Mouse (Mus musculus): ENCODE data around the gene Sptan1. TPM values are rescaled to one million over a fixed set of nuclear protein-coding genes. Genes with fewer than 3 reads are reported as not detected.

Gene Sptan1
- total and polyA plus RNA-seq, 3 experiments = 73.8 to 113 (median 88.0) TPM

- DNase-seq (ENCODE audit: extremely low read depth) = no peak
- dilution Hi-C loops (cut with MboI; ENCODE audit: extremely low pct_ligation_motif_present, extremely low pct_unique_long_range_greater_than_20kb, low sequenced_read_pairs) (no loop called here), in situ Hi-C loops (cut with MboI; ENCODE audit: low pct_ligation_motif_present, low pct_unique_long_range_greater_than_20kb, low sequenced_read_pairs) (no loop called here)
- peak overlapping the region; percentile 68 for H3K9ac ChIP-seq (ENCODE audit: insufficient read depth, low read depth)
- peak overlapping the region; percentile 79 to 91 (median 79) for H3K4me3 ChIP-seq (replicated peaks in 1 of 3; ENCODE audit: low read depth in 2 of 3, low read length in 2 of 3, poor library complexity in 1 of 3)
- H3K79me2 ChIP-seq (replicated peaks; ENCODE audit: control insufficient read depth, extremely low read depth, insufficient read depth, poor library complexity, severe bottlenecking) = peaks cover 61% of the 10 kb centered on the region
- H3K27ac ChIP-seq (ENCODE audit: insufficient read depth, low read depth) = peak overlapping the region; percentile 53; the same call in 1 of the 2 replicates
- TF ChIP-seq RCOR1 (conservative IDR thresholded peaks at IDR 0.05; ENCODE audit: low read depth, low read length) (no peak), MYC (IDR thresholded peaks at IDR 0.05; ENCODE audit: low read depth, low read length) (no peak), NELFE (IDR thresholded peaks at IDR 0.05; ENCODE audit: low read depth, low read length) (no peak), KAT2A (IDR thresholded peaks at IDR 0.05; ENCODE audit: insufficient replicate concordance, low read length) (no peak), ZKSCAN1 (IDR thresholded peaks at IDR 0.05; ENCODE audit: borderline replicate concordance, low read depth, low read length) (no peak)
- no peaks in the 10 kb centered on the region for H3K9me3 ChIP-seq (replicated peaks; ENCODE audit: low read length)
- H3K4me1 ChIP-seq (ENCODE audit: control insufficient read depth in 1 of 2, insufficient read depth in 2 of 2) = peaks cover 6 to 15% of the 10 kb centered on the region in 2 experiments; a peak in 3 of 4 replicates
- no peaks in the 10 kb centered on the region for H3K27me3 ChIP-seq (replicated peaks)
- H3K36me3 ChIP-seq (replicated peaks in 1 of 2; ENCODE audit: control insufficient read depth in 1 of 2, insufficient read depth in 1 of 2, low read length in 1 of 2) = peaks cover 3 to 14% of the 10 kb centered on the region in 2 experiments
- peak overlapping the region; percentile 88 for H3K4me2 ChIP-seq (ENCODE audit: insufficient read depth, low read depth, poor library complexity, severe bottlenecking)
Measured at GRCm38 (mm10) chr2:30063791-30064190, 98.4 kb downstream of the Sptan1 start.

GRCm38 (mm10) chr2:30064298-30064697 lies 98.9 kb downstream of the Sptan1 start:
- Histone ChIP-seq H3K27ac (ENCODE audit: insufficient read depth, low read depth) (no peak overlapping the region), H3K79me2 (replicated peaks; ENCODE audit: control insufficient read depth, extremely low read depth, insufficient read depth, poor library complexity, severe bottlenecking) (peaks cover 66% of the 10 kb centered on the region), H3K9ac (ENCODE audit: insufficient read depth, low read depth) (peak overlapping the region; percentile 68), H3K4me3 (replicated peaks in 1 of 3; ENCODE audit: low read depth in 2 of 3, low read length in 2 of 3, poor library complexity in 1 of 3) (peak overlapping the region; percentile 40 to 91 (median 79)), H3K9me3 (replicated peaks; ENCODE audit: low read length) (no peaks in the 10 kb centered on the region), H3K4me1 (ENCODE audit: control insufficient read depth in 1 of 2, insufficient read depth in 2 of 2) (peaks cover 6 to 20% of the 10 kb centered on the region in 2 experiments; a peak in 3 of 4 replicates), H3K27me3 (replicated peaks) (no peaks in the 10 kb centered on the region), H3K4me2 (ENCODE audit: insufficient read depth, low read depth, poor library complexity, severe bottlenecking) (peak overlapping the region; percentile 88), H3K36me3 (replicated peaks in 1 of 2; ENCODE audit: control insufficient read depth in 1 of 2, insufficient read depth in 1 of 2, low read length in 1 of 2) (peaks cover 8 to 19% of the 10 kb centered on the region in 2 experiments)
- dilution Hi-C loops (cut with MboI; ENCODE audit: extremely low pct_ligation_motif_present, extremely low pct_unique_long_range_greater_than_20kb, low sequenced_read_pairs) (no loop called here), in situ Hi-C loops (cut with MboI; ENCODE audit: low pct_ligation_motif_present, low pct_unique_long_range_greater_than_20kb, low sequenced_read_pairs) (no loop called here)
- DNase-seq (ENCODE audit: extremely low read depth) = no peak
- no peak for TF ChIP-seq JUN (IDR thresholded peaks at IDR 0.05; ENCODE audit: insufficient read depth, low read depth, low read length)
- TF ChIP-seq KAT2A (IDR thresholded peaks at IDR 0.05; ENCODE audit: insufficient replicate concordance, low read length) = no peak
- peak; percentile 40; the same call in 1 of the 2 replicates for TF ChIP-seq MXI1 (IDR thresholded peaks at IDR 0.05; ENCODE audit: low read depth, low read length)
- no peak for TF ChIP-seq SMC3 (IDR thresholded peaks at IDR 0.05; ENCODE audit: low read depth, low read length)
- TF ChIP-seq MYC (IDR thresholded peaks at IDR 0.05; ENCODE audit: low read depth, low read length) = no peak
- TF ChIP-seq MAX (IDR thresholded peaks at IDR 0.05; ENCODE audit: low read length) = no peak
- TF ChIP-seq CHD1 (IDR thresholded peaks at IDR 0.05; ENCODE audit: low read depth, low read length) = no peak; the same call in 1 of the 2 replicates

DNA sequence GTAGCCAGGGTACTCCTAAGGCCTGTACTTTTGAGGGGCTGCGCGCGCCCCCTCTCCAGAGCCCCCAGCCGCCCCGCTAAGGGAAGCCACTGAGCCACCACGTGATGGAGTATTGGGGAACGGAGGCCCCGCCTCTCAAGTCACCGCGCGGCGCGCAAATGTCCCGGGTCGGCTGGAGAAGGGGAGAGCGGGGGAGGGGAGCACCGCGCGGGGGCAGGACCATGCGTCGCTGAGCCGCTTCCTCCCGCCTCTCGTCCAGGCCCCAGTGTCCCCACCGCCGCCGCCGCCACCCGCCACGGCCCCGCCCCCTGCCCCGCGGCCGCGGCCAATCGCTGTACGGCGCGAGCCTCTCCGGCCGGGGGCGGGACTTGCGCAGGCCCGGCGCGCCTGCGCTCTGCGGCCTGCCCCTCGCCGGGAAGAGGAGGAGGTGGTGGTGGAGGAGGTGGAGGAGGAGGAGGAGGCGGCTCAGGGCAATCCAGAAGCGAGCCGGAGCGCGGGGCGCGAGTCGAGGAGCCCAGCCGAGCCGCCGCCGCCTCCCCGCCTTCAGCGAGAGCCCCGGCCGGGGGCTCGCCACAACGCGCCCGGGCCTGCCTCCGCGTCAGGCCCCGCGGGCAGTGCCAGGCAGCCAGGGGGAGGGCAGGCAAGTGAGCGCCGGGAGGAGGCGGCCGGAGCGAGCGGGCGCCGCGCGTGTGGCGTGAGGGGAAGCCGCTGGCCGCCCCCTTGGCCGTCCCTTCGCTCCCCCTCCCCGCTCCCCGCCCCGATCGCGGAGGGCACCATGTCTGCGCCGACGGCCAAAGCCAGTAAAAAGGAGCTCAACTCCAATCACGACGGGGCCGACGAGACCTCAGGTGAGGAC lies 100.9 kb downstream of the Sptan1 start:
- H3K4me1 ChIP-seq (ENCODE audit: control insufficient read depth in 1 of 2, insufficient read depth in 2 of 2) = peaks cover 6 to 17% of the 10 kb centered on the region in 2 experiments; a peak in 3 of 4 replicates
- H3K9me3 ChIP-seq (replicated peaks; ENCODE audit: low read length) = no peaks in the 10 kb centered on the region
- in situ Hi-C loops (cut with MboI; ENCODE audit: low pct_ligation_motif_present, low pct_unique_long_range_greater_than_20kb, low sequenced_read_pairs) (no loop called here), dilution Hi-C loops (cut with MboI; ENCODE audit: extremely low pct_ligation_motif_present, extremely low pct_unique_long_range_greater_than_20kb, low sequenced_read_pairs) (no loop called here)
- peak overlapping the region; percentile 90 for H3K9ac ChIP-seq (ENCODE audit: insufficient read depth, low read depth)
- H3K4me3 ChIP-seq (replicated peaks in 1 of 3; ENCODE audit: low read depth in 2 of 3, low read length in 2 of 3, poor library complexity in 1 of 3) = peak overlapping the region; percentile 52 to 99 (median 91)
- peaks cover 79% of the 10 kb centered on the region for H3K79me2 ChIP-seq (replicated peaks; ENCODE audit: control insufficient read depth, extremely low read depth, insufficient read depth, poor library complexity, severe bottlenecking)
- peak; percentile 93 for DNase-seq (ENCODE audit: extremely low read depth)
- peaks cover 20 to 33% of the 10 kb centered on the region in 2 experiments for H3K36me3 ChIP-seq (replicated peaks in 1 of 2; ENCODE audit: control insufficient read depth in 1 of 2, insufficient read depth in 1 of 2, low read length in 1 of 2)
- peak overlapping the region; percentile 97 for H3K4me2 ChIP-seq (ENCODE audit: insufficient read depth, low read depth, poor library complexity, severe bottlenecking)
- H3K27ac ChIP-seq (ENCODE audit: insufficient read depth, low read depth) = peak overlapping the region; percentile 90
- no peaks in the 10 kb centered on the region for H3K27me3 ChIP-seq (replicated peaks)
- peak; percentile 83; the same call in 1 of the 2 replicates for TF ChIP-seq MAX (IDR thresholded peaks at IDR 0.05; ENCODE audit: low read length)
- peak; percentile 85; the same call in 1 of the 2 replicates for TF ChIP-seq UBTF (IDR thresholded peaks at IDR 0.05; ENCODE audit: low read depth, low read length)
- no peak for TF ChIP-seq GABPA (IDR thresholded peaks at IDR 0.05; ENCODE audit: insufficient replicate concordance, low read depth, low read length)
- TF ChIP-seq ZMIZ1 (IDR thresholded peaks at IDR 0.05; ENCODE audit: low read depth, low read length) = no peak; the same call in 1 of the 2 replicates
- peak; percentile 30; the same call in 1 of the 2 replicates for TF ChIP-seq ETS1 (conservative IDR thresholded peaks at IDR 0.05; ENCODE audit: low read depth, low read length)
- TF ChIP-seq CHD2 (IDR thresholded peaks at IDR 0.05; ENCODE audit: low read length) = peak; percentile 85; the same call in 1 of the 2 replicates
- peak; percentile 88 for TF ChIP-seq USF1 (IDR thresholded peaks at IDR 0.05; ENCODE audit: low read depth, low read length)
- peak; percentile 91 for TF ChIP-seq MAZ (IDR thresholded peaks at IDR 0.05; ENCODE audit: low read depth, low read length)
- TF ChIP-seq USF2 (conservative IDR thresholded peaks at IDR 0.05; ENCODE audit: low read depth, low read length) = peak; percentile 67
- TF ChIP-seq MXI1 (IDR thresholded peaks at IDR 0.05; ENCODE audit: low read depth, low read length) = peak; percentile 94
- TF ChIP-seq TCF12 (IDR thresholded peaks at IDR 0.05; ENCODE audit: low read depth, low read length) = peak; percentile 81
- TF ChIP-seq BHLHE40 (IDR thresholded peaks at IDR 0.05; ENCODE audit: low read depth, low read length) = peak; percentile 34
- TF ChIP-seq JUN (IDR thresholded peaks at IDR 0.05; ENCODE audit: insufficient read depth, low read depth, low read length) = no peak
- no peak for TF ChIP-seq PAX5 (IDR thresholded peaks at IDR 0.05; ENCODE audit: low read length)
